Mouse (Mus musculus) MEL-GATA-1-ER (cell line): ENCODE results near the gene Arhgef1.
A peak's percentile ranks its signal among the peaks of the same experiment; 100 is the strongest.

Experiments
- DNase-seq: peaks from one replicate; pipeline ENCODE4 v3.0.0-alpha.2; 2012; ENCODE audit warnings: low read depth; ENCODE audit errors: extremely low read depth

Arhgef1 gene

GRCm38 (mm10) chr7:24902630-24903443 is at the start of gene Arhgef1:
Gene Arhgef1, plus strand, starts transcription at chr7:24902912.
- no peak for DNase-seq

DNA sequence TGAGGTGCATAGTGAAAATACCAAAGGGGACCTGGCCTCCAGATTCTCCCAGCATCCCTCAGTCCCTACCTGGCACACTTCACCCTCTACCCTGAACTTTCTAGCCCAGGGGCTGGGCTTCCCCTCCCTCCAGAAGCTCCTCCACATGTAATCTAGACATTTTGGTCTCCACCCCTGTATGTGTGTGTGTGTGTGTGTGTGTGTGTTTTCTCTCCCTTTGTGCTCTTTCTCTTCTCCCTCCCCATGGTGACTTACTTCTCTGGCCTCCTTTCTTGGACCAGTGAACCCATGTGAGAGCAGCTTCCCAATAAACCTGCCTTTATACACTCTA is 49.5 kb upstream of the Arhgef1 start:
- DNase-seq, result no peak

DNA sequence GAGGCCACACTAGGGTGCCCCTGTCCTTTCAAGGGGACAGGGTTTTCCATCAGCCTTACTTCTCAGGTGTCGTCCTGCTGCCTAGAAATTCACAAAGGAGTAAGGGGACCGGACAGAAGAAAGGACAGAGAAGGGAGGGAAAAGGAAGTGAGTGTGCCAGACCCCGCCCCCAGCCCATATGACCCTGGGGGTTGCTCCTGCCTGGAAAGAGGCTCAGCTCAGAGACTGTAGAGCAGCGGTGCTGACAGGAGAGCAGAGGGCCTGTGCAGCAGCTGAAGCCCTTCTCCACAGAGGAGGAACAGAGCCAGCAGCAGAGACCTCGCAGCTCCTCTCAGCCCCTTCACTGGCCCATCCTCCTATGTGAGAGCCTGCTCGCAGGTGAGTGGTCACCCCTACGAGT is 49.0 kb upstream of the Arhgef1 start:
- peak; percentile 58 for DNase-seq

- DNase-seq, result peak; percentile 34
These were observed 46.1 kb upstream of the Arhgef1 start for GRCm38 (mm10) chr7:24856460-24857120.

- peak; percentile 36 for DNase-seq
These were observed 43.5 kb upstream of the Arhgef1 start for GRCm38 (mm10) chr7:24859234-24859633.

DNA sequence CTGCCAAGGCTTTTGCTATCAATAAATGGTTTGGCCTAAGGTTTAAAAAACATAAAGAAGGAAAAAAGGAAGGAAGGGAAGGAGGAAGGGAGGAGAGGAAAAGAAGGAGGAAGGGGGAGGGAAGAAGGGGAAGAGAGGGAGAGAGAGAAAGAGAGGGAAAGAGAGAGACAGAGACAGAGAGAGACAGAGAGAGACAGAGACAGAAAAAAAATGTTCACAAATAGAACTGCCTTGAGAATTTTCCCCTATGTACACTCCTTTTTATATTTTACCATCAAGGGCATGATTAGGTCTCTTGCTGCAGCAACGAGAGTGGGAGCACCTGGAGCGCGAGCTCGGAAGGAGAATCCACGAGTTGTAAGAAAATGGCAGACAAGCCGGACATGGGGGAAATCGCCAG is 40.8 kb upstream of the Arhgef1 start, which contains the start of gene Gm9844:
Gm9844 (plus strand) TSS at position 301 of the 400 bp plus-strand sequence.
- DNase-seq, result no peak

GRCm38 (mm10) chr7:24862853-24863252 is 39.9 kb upstream of the Arhgef1 start:
- DNase-seq, result no peak

DNA sequence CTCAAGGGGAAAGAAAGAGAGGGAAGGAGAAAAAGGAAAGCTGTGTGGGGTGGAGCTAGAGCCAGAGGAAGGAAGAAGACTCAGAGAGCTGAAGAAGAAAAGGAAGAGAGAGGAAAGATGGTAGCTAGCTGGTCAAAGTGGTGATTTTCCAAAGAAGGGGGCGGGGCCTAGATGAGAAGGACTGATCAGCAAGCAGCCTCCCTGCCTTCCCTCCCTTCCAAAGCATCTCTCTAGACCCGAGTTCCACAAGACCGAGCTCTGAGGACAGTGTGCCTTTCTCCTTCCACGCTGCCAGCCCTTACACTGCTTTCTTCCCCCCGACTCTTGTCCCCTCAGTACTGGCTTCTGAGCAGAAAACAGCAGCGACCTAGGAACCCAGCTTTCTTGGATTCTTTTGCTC is 38.6 kb upstream of the Arhgef1 start:
- no peak for DNase-seq

DNA sequence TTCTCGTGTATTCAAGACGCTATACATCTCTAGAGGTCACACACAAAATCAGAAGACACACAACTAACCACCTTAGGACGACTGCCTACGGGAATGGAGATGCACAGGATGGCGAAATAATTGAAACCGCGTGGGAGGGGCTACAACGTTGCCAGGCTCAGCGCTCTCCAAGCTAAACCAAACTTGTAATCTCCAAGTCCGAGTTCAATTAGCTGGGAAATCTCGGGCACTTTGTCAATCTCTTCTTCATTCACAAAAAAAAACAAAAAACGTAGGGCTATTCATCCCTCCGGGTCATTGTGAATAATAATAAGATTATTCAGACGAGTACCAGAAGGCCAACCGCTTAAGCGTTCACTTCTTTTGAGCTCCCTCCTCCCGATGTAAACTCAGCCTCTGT is 33.6 kb upstream of the Arhgef1 start:
- no peak for DNase-seq

- no peak for DNase-seq
These were observed 33.1 kb upstream of the Arhgef1 start, which contains the start of the genes Lypd4 and Dmrtc2 for GRCm38 (mm10) chr7:24869532-24870165. Gene Lypd4, minus strand, starts transcription at chr7:24869941. Gene Dmrtc2, plus strand, starts transcription at chr7:24870057.

DNA sequence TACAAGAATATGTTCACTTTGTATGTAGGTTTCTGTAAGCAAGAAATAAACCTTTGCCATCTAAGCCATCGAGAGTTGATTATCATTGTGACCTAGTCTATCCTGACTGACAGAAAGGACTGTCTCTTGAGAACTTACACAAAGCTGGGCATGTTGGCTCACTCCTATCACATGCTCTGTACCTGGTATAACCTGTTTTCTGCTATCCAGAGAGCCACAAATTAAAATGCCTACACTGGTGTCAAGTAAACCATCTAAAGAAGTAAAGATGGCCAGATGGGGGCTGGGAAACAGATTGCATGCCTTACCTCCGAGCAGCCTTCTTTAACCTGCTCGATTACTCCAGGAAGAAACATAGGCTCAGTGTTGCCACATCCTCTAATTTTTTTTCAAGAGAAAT is 25.1 kb upstream of the Arhgef1 start:
- DNase-seq, result no peak

GRCm38 (mm10) chr7:24879620-24880019 is 23.1 kb upstream of the Arhgef1 start:
- no peak for DNase-seq

GRCm38 (mm10) chr7:24882416-24883199 is 20.1 kb upstream of the Arhgef1 start:
- DNase-seq, result no peak

DNA sequence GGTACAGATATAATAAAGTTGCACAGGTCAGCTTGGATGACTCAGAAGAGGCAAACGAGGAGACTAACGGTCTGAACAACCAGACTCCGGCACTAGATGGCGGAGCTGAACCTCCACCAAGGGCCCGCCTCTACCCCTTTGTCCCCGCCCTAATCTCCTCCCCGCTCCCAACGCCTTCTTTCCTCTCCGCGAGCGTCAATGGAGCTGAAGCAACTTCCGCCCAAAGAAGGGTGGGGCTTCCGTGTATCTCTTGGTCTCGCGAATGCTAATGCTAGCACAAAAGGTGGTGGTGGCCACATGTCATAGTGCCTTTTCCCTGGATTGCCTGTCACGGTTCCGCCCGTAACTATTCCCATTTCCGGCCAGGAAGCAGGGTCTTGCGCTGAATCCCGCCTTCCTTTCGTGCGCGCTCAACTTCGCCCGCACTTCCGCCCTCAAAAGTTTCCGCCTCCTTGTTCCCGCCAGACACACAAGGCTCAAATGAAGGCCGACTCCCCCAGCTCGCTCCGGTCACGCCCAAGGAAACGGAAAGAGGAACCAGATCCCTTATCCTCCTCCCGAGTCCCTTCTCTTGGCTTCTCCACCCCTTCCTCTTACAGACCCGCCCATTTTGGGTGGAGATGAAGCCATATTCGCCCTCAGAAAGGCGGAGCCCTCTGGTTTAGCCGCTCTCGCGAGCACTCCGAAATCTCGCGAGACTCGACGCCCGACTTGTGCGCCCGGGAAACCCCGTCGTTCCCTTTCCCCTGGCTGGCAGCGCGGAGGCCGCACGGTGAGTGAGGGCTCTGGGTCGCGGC is 18.6 kb upstream of the Arhgef1 start, which contains the start of gene Rps19:
Rps19 (plus strand) TSS at position 476 of the 797 bp plus-strand sequence.
- peak; percentile 99 for DNase-seq

GRCm38 (mm10) chr7:24884693-24885291 is 17.9 kb upstream of the Arhgef1 start:
- DNase-seq, result no peak

DNA sequence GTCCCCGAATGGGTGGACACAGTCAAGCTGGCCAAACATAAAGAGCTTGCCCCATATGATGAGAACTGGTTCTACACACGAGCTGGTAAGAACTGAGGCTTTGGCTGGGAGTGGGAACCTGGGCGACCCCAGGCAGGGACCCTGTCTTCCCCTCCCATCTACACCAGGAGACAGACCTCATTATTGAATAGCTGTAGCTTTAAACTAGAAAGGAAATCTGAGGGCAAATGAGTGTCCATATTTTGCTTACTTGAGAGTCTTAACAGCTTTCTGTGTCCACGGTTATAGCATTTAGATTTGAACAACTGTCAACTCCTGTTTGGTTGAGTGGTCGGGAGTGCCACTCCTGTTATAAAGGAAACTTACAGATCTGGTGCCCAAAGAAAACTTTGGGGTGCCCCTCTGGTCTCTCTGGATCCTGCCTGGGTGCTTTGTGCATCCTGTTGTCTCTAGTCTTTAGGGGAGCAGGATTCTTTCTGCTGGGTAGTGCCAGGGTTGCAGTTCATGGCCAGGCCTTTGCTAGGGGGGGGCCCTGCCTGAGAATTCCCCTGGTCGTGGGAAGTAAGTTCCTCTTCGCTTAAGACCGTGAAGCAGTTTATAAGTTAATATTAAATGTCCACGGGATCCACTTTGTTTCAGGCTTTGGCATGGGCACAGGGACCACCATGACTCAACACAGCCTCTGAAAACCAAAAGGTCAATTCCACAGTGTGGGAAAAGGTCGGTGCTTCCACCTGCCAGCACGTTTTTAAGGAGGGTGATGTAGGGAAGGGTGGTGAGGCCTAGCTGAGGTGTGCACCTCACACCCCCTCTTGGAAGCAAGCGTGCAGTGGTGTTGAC is 17.0 kb upstream of the Arhgef1 start:
- no peak for DNase-seq

GRCm38 (mm10) chr7:24886308-24886633 is 16.4 kb upstream of the Arhgef1 start:
- no peak for DNase-seq

GRCm38 (mm10) chr7:24887096-24887495 is 15.6 kb upstream of the Arhgef1 start:
- no peak for DNase-seq
